ENCODE assay signal across 13 mouse cellular contexts in the genomic region with DNA sequence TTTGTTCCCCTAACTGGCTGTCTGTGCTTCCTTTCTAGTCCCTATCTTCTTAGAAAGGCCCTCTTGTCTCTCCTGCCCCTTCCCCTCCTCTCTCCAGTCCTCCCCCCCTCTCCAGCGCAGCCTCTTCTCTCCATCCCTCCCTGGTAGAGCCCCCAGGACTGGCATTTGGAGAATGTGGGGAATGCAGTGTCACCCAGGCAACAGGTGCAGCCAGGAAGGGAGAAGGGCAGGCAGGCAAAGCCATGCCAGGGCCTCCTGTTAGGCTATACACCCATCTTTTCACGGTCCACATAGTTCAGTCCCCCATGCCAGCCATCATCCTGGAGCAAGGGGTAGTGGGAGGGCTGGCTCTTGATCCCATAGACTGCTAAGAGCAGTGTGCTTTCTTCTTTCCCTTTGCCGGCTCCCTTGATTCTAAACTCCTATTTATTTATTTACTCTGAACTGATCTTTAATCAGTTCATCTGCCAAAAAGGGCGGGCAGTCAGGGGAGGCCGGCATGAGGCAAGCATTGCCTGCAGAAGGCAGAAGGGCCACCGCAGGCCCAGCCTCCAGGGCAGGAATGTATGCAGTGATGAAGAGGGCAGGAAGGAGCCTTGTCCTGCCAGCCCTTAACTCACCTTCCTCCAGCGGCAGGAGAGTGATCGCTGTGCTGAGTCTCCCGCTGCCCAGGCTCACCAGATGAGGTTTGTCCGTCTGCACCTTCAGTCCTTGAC. TPM values are rescaled to one million over a fixed set of nuclear protein-coding genes. Genes with fewer than 3 reads are reported as not detected.
A peak's percentile ranks its signal among the peaks of the same experiment; 100 is the strongest.
DNase-seq lines count a peak whose midpoint lies in the region; ATAC-seq and TF ChIP-seq lines count a peak whose summit lies in the region.
"Had no signal": no experiment of that assay in that cellular context is flagged by ENCODE, and none has a peak within 500 bp of the region (broad histone marks: within the 10 kb centered on the region; RNA-seq: fewer than 3 reads in every experiment).

No protein-coding gene starts in this region.

- no peak for TF ChIP-seq CTCF in heart, adult 2 months (IDR thresholded peaks at IDR 0.05)

- H3K36me3 ChIP-seq in heart, embryonic 14.5 days (ENCODE audit: control insufficient read depth, insufficient read depth, low read length) = peaks cover 22% of the 10 kb centered on the region; the same call in 1 of the 2 replicates
- H3K36me3 ChIP-seq in heart, adult 2 months (ENCODE audit: control insufficient read depth, insufficient read depth, low read length) = peaks cover 13% of the 10 kb centered on the region
- no peaks in the 10 kb centered on the region for H3K36me3 ChIP-seq in embryonic facial prominence, embryonic 11.5 days (replicated peaks; ENCODE audit: control insufficient read depth, insufficient read depth, low read depth, low read length)
- no peaks in the 10 kb centered on the region for H3K36me3 ChIP-seq in hindbrain, embryonic 14.5 days (replicated peaks; ENCODE audit: control insufficient read depth, insufficient read depth)
- H3K36me3 ChIP-seq in limb, embryonic 13.5 days = peaks cover 37% of the 10 kb centered on the region

- H3K27ac ChIP-seq in heart, embryonic 14.5 days (replicated peaks in 1 of 2; ENCODE audit: control insufficient read depth in 1 of 2, insufficient read depth in 1 of 2, low read depth in 2 of 2, low read length in 2 of 2) = peak overlapping the region in 1 of 2 experiments; percentile 12; a peak in 1 of 4 replicates
- no peak overlapping the region for H3K27ac ChIP-seq in heart, adult 2 months
- no peak overlapping the region for H3K27ac ChIP-seq in embryonic facial prominence, embryonic 11.5 days (replicated peaks; ENCODE audit: low read depth, low read length)
- no peak overlapping the region for H3K27ac ChIP-seq in hindbrain, embryonic 14.5 days
- no peak overlapping the region for H3K27ac ChIP-seq in limb, embryonic 13.5 days

- H3K4me1 ChIP-seq in heart, embryonic 14.5 days (ENCODE audit: control insufficient read depth in 2 of 2, insufficient read depth in 2 of 2, low read length in 2 of 2) = peaks cover 38 to 47% of the 10 kb centered on the region in 2 experiments
- H3K4me1 ChIP-seq in heart, adult 2 months (ENCODE audit: control insufficient read depth, insufficient read depth, low read length) = peaks cover 21% of the 10 kb centered on the region
- peaks cover 7% of the 10 kb centered on the region for H3K4me1 ChIP-seq in embryonic facial prominence, embryonic 11.5 days (ENCODE audit: control insufficient read depth, insufficient read depth, low read length)
- peaks cover 42% of the 10 kb centered on the region for H3K4me1 ChIP-seq in hindbrain, embryonic 14.5 days (replicated peaks; ENCODE audit: control insufficient read depth, insufficient read depth, low read length)
- H3K4me1 ChIP-seq in limb, embryonic 13.5 days = peaks cover 19% of the 10 kb centered on the region

- H3K27me3 ChIP-seq in heart, embryonic 14.5 days (ENCODE audit: control insufficient read depth, insufficient read depth, low read length) = no peaks in the 10 kb centered on the region
- H3K27me3 ChIP-seq in heart, adult 2 months (ENCODE audit: control insufficient read depth, insufficient read depth, low read length) = no peaks in the 10 kb centered on the region
- H3K27me3 ChIP-seq in embryonic facial prominence, embryonic 11.5 days (ENCODE audit: control insufficient read depth, insufficient read depth, low read length) = no peaks in the 10 kb centered on the region
- H3K27me3 ChIP-seq in hindbrain, embryonic 14.5 days (ENCODE audit: control insufficient read depth, insufficient read depth, low read length) = no peaks in the 10 kb centered on the region
- H3K27me3 ChIP-seq in limb, embryonic 13.5 days = no peaks in the 10 kb centered on the region

- H3K4me3 ChIP-seq in heart, embryonic 14.5 days (ENCODE audit: control insufficient read depth in 1 of 2, insufficient read depth in 1 of 2, low read depth in 1 of 2, low read length in 2 of 2) = no peak overlapping the region
- H3K4me3 ChIP-seq in heart, adult 2 months = no peak overlapping the region
- H3K4me3 ChIP-seq in embryonic facial prominence, embryonic 11.5 days (ENCODE audit: low read depth, low read length) = no peak overlapping the region
- no peak overlapping the region for H3K4me3 ChIP-seq in hindbrain, embryonic 14.5 days (replicated peaks; ENCODE audit: low read length)
- no peak overlapping the region for H3K4me3 ChIP-seq in limb, embryonic 13.5 days

- ATAC-seq in heart, embryonic 14.5 days (ENCODE audit: insufficient number of reproducible peaks, insufficient read depth, low FRiP score, low read depth) = no peak
- ATAC-seq in embryonic facial prominence, embryonic 11.5 days (replicated peaks; ENCODE audit: insufficient number of reproducible peaks, low FRiP score, low TSS enrichment, low read depth) = no peak
- peak; percentile 28; the same call in 1 of the 2 replicates for ATAC-seq in hindbrain, embryonic 14.5 days (ENCODE audit: low FRiP score)
- no peak for ATAC-seq in limb, embryonic 13.5 days (ENCODE audit: low FRiP score, low read depth)

- intact Hi-C loops in heart, adult 2 months (cut with DNase I) = no loop called here

- no peak for TF ChIP-seq POLR2A in heart, adult 2 months (IDR thresholded peaks at IDR 0.05; ENCODE audit: insufficient read depth, low read depth, low read length)

- H3K9ac ChIP-seq in heart, embryonic 14.5 days (ENCODE audit: low read length) = 0 out of 2 replicates have a peak overlapping the region, but pooled peaks have one; percentile 14
- no peak overlapping the region for H3K9ac ChIP-seq in heart, adult 2 months (ENCODE audit: low read depth, low read length)
- H3K9ac ChIP-seq in embryonic facial prominence, embryonic 11.5 days (replicated peaks; ENCODE audit: low read length) = peak overlapping the region; percentile 33; the same call in 1 of the 2 replicates
- H3K9ac ChIP-seq in hindbrain, embryonic 14.5 days = no peak overlapping the region
- peak overlapping the region; percentile 39 for H3K9ac ChIP-seq in limb, embryonic 13.5 days

- no peak for DNase-seq in heart, adult 2 months
- DNase-seq in embryonic facial prominence, embryonic 11.5 days (ENCODE audit: low spot score) = peak; percentile 17
- DNase-seq in hindbrain, embryonic 14.5 days (ENCODE audit: low spot score) = no peak
- DNase-seq in yolk sac, embryonic 10.5 days (ENCODE audit: low spot score) = no peak
- no peak for DNase-seq in adrenal gland, postnatal 36 days
- no peak for DNase-seq in heart, adult 11 months
- DNase-seq: adrenal gland, postnatal 10 days; layer of hippocampus, adult 9-11 months; lung, adult 2 months had no signal

- 39% methylated on average over 10 of the region's 10 CpGs for WGBS in heart, embryonic 14.5 days
- 67% methylated on average over 10 of the region's 10 CpGs for WGBS in heart, adult 2 months
- 30% methylated on average over 10 of the region's 10 CpGs for WGBS in embryonic facial prominence, embryonic 11.5 days
- 45% methylated on average over 10 of the region's 10 CpGs for WGBS in hindbrain, embryonic 14.5 days
- WGBS in limb, embryonic 13.5 days = 52% methylated on average over 10 of the region's 10 CpGs

- no peaks in the 10 kb centered on the region for H3K9me3 ChIP-seq in heart, embryonic 14.5 days (ENCODE audit: control insufficient read depth, low read length)
- H3K9me3 ChIP-seq in embryonic facial prominence, embryonic 11.5 days (replicated peaks; ENCODE audit: control insufficient read depth, low read length) = no peaks in the 10 kb centered on the region
- H3K9me3 ChIP-seq in hindbrain, embryonic 14.5 days (ENCODE audit: control insufficient read depth, low read length) = no peaks in the 10 kb centered on the region
- H3K9me3 ChIP-seq in limb, embryonic 13.5 days = no peaks in the 10 kb centered on the region

- no peaks in the 10 kb centered on the region for H3K79me2 ChIP-seq in heart, adult 2 months (replicated peaks; ENCODE audit: control insufficient read depth, insufficient read depth, low read length)

- H3K4me2 ChIP-seq in heart, embryonic 14.5 days (ENCODE audit: low read length) = no peak overlapping the region
- no peak overlapping the region for H3K4me2 ChIP-seq in embryonic facial prominence, embryonic 11.5 days (ENCODE audit: low read depth, low read length)
- no peak overlapping the region for H3K4me2 ChIP-seq in hindbrain, embryonic 14.5 days (replicated peaks)
- no peak overlapping the region for H3K4me2 ChIP-seq in limb, embryonic 13.5 days (replicated peaks)

- no peak for TF ChIP-seq EP300 in heart, adult 2 months (IDR thresholded peaks at IDR 0.05; ENCODE audit: insufficient read depth, low read depth, low read length)

RNA-seq across cellular contexts. Expression of gene Phldb1, which starts 8.4 kb away (rescaled TPM):
- 23.2 and 25.4 TPM in 2 replicates for polyA plus RNA-seq in heart, embryonic 14.5 days (2014; fragmentation: Nextera tagmentation; extraction: Ambion mirVana)
- total RNA-seq in heart, adult 2 months (2021) = 100 to 1,000 TPM; 104 to 108 TPM
- polyA plus RNA-seq in heart, adult 2 months (2012; rRNA removed) = 146 and 165 TPM in 2 replicates
- polyA plus RNA-seq in embryonic facial prominence, embryonic 11.5 days (2014; fragmentation: Nextera tagmentation; extraction: Ambion mirVana) = 27.8 and 30.0 TPM in 2 replicates
- 41.9 and 46.4 TPM in 2 replicates for polyA plus RNA-seq in hindbrain, embryonic 14.5 days (2014; fragmentation: Nextera tagmentation; extraction: Ambion mirVana)
- 45.3 and 46.1 TPM in 2 replicates for polyA plus RNA-seq in limb, embryonic 13.5 days (2015; fragmentation: Nextera tagmentation; extraction: Ambion mirVana)
- 10 to 100 TPM; 41.2 to 48.9 TPM for total RNA-seq in adrenal gland, postnatal 36 days (2021)

RNA-seq across cellular contexts. Expression of gene Arcn1, which starts 41.1 kb away (rescaled TPM):
- 126 and 131 TPM in 2 replicates for polyA plus RNA-seq in heart, embryonic 14.5 days (2014; fragmentation: Nextera tagmentation; extraction: Ambion mirVana)
- total RNA-seq in heart, adult 2 months (2021) = 10 to 100 TPM; 78.6 to 93.9 TPM
- 28.2 and 57.5 TPM in 2 replicates for polyA plus RNA-seq in heart, adult 2 months (2012; rRNA removed)
- 208 and 223 TPM in 2 replicates for polyA plus RNA-seq in embryonic facial prominence, embryonic 11.5 days (2014; fragmentation: Nextera tagmentation; extraction: Ambion mirVana)
- polyA plus RNA-seq in hindbrain, embryonic 14.5 days (2014; fragmentation: Nextera tagmentation; extraction: Ambion mirVana) = 148 and 169 TPM in 2 replicates
- polyA plus RNA-seq in limb, embryonic 13.5 days (2015; fragmentation: Nextera tagmentation; extraction: Ambion mirVana) = 207 and 225 TPM in 2 replicates
- 100 to 1,000 TPM; 173 to 185 TPM for total RNA-seq in adrenal gland, postnatal 36 days (2021)

RNA-seq across cellular contexts. Expression of gene Ift46, which starts 41.1 kb away (rescaled TPM):
- polyA plus RNA-seq in heart, embryonic 14.5 days (2014; fragmentation: Nextera tagmentation; extraction: Ambion mirVana) = 67.7 and 73.8 TPM in 2 replicates
- total RNA-seq in heart, adult 2 months (2021) = 10 to 100 TPM; 22.7 to 27.8 TPM
- 28.3 and 36.1 TPM in 2 replicates for polyA plus RNA-seq in heart, adult 2 months (2012; rRNA removed)
- 142 and 152 TPM in 2 replicates for polyA plus RNA-seq in embryonic facial prominence, embryonic 11.5 days (2014; fragmentation: Nextera tagmentation; extraction: Ambion mirVana)
- 141 and 158 TPM in 2 replicates for polyA plus RNA-seq in hindbrain, embryonic 14.5 days (2014; fragmentation: Nextera tagmentation; extraction: Ambion mirVana)
- 146 and 152 TPM in 2 replicates for polyA plus RNA-seq in limb, embryonic 13.5 days (2015; fragmentation: Nextera tagmentation; extraction: Ambion mirVana)
- 10 to 100 TPM; 68.9 to 97.6 TPM for total RNA-seq in adrenal gland, postnatal 36 days (2021)

RNA-seq across cellular contexts. Expression of gene Treh, which starts 53.6 kb away (rescaled TPM):
- polyA plus RNA-seq in heart, embryonic 14.5 days (2014; fragmentation: Nextera tagmentation; extraction: Ambion mirVana) = not detected in 2 replicates
- not detected for total RNA-seq in heart, adult 2 months (2021)
- polyA plus RNA-seq in heart, adult 2 months (2012; rRNA removed) = not detected in 2 replicates
- not detected in 2 replicates for polyA plus RNA-seq in embryonic facial prominence, embryonic 11.5 days (2014; fragmentation: Nextera tagmentation; extraction: Ambion mirVana)
- polyA plus RNA-seq in hindbrain, embryonic 14.5 days (2014; fragmentation: Nextera tagmentation; extraction: Ambion mirVana) = not detected in 2 replicates
- not detected in 2 replicates for polyA plus RNA-seq in limb, embryonic 13.5 days (2015; fragmentation: Nextera tagmentation; extraction: Ambion mirVana)
- not detected for total RNA-seq in adrenal gland, postnatal 36 days (2021)
- total RNA-seq: adrenal gland, postnatal 10 days; common myeloid progenitor, adult 5-6 weeks; granulocyte monocyte progenitor cell, adult 5-6 weeks had no signal
- polyA plus RNA-seq: lung, adult 2 months had no signal

Comparison
In these comparisons a context has a peak if more than half of its experiments do, and no peak if none do; other contexts are left out.
1. H3K9ac ChIP-seq: peak in heart, embryonic 14.5 days (single experiment), embryonic facial prominence, embryonic 11.5 days (single experiment) and limb, embryonic 13.5 days (single experiment); none in heart, adult 2 months (single experiment) and hindbrain, embryonic 14.5 days (single experiment).